Mouse (Mus musculus) liver, embryonic 14.5 days (tissue): ENCODE measurements at regions not wholly inside any gene's neighbourhood (a gene's known extent, or its start where the extent isn't known, plus 50 kb on each side); places are given as distances from the start of the nearest gene placed in this dataset.

Source experiments
- CTCF ChIP-seq: IDR thresholded peaks from 2 replicates; pipeline ENCODE4 v1.5.1; 2016; ENCODE audit warnings: antibody characterized with exemption, low read depth, control low read depth
- EP300 ChIP-seq: IDR thresholded peaks from 2 replicates; pipeline ENCODE4 v1.6.1; 2016; ENCODE audit warnings: antibody characterized with exemption, low read depth

GRCm38 (mm10) chr12:97157748-97158147, 1101.5 kb downstream of the Galc start:
- TF ChIP-seq EP300, result no peak
- no peak for TF ChIP-seq CTCF
